Mouse (Mus musculus) left cerebral cortex, postnatal 4 days (tissue): ENCODE results near the gene Atxn10. TPM values are rescaled to one million over a fixed set of nuclear protein-coding genes. Genes with fewer than 3 reads are reported as not detected.

Experiments used
- total RNA-seq, 2 experiments: library from RNA; stranded (reverse); gene quantifications; 2 replicates each; pipeline ENCODE4 v1.2.3; 2021

Gene Atxn10
- total RNA-seq, 2 experiments from 2014 or later = 388 to 389 TPM

Other genes starting within 250 kb of the Atxn10 start
- under 1 TPM; 0.08 to 0.16 TPM for gene Smc1b, start 204.3 kb upstream of the Atxn10 start, total RNA-seq
- under 1 TPM; 0.24 to 0.30 TPM for gene Ribc2, start 204.2 kb upstream of the Atxn10 start, total RNA-seq
- gene Fbln1, start 130.3 kb upstream of the Atxn10 start, total RNA-seq = 10 to 100 TPM; 19.0 to 24.7 TPM
- not detected for gene 7530416G11Rik, start 167.0 kb downstream of the Atxn10 start, total RNA-seq
- 10 to 100 TPM; 65.6 to 67.5 TPM for gene Wnt7b, start 246.2 kb downstream of the Atxn10 start, total RNA-seq